Mouse (Mus musculus) testis, adult 2 months (tissue): ENCODE data around the gene Ift20.
"Not testable (repeated sequence)": the region's sequence is repeated elsewhere in the genome, so short reads cannot be mapped to it uniquely, and the experiment has no call there.

Experiments
- CTCF ChIP-seq: fragments of 200-500 bp; IDR thresholded peaks from 2 replicates; pipeline ENCODE4 v1.5.1; 2012; ENCODE audit warnings: low read depth, mild to moderate bottlenecking, inconsistent platforms, low read length, moderate library complexity; ENCODE audit not compliant: control insufficient read depth, insufficient read depth, insufficient replicate concordance
- POLR2A ChIP-seq: fragments of 200-500 bp; IDR thresholded peaks from 2 replicates; pipeline ENCODE4 v1.6.1; 2012; ENCODE audit warnings: low read depth, mild to moderate bottlenecking, inconsistent platforms, low read length, moderate library complexity; ENCODE audit not compliant: control insufficient read depth

DNA sequence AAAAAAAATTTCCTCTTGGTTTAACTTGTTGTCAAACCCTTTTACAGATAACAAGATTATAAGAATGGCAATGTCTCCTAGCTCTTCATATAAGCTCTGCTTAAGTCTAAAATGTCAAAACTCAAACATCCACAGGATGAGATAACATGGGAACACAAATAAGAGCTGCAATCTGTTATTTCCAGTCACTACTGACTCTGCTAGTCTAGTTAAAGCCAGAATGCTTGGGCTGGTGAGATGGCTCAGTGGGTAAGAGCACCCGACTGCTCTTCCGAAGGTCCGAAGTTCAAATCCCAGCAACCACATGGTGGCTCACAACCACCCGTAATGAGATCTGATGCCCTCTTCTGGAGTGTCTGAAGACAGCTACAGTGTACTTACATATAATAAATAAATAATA lies 37.9 kb downstream of the Ift20 start:
- not testable (repeated sequence) for TF ChIP-seq POLR2A, CTCF
